Mouse (Mus musculus) gastrocnemius, adult 2 months (tissue): ENCODE measurements around the gene 1110051M20Rik. TPM values are rescaled to one million over a fixed set of nuclear protein-coding genes. Genes with fewer than 3 reads are reported as not detected.

Source experiments
- DNase-seq: peaks from one replicate; pipeline ENCODE4 v3.0.0; 2022
- H3K27ac ChIP-seq: fragments of 200-600 bp; 2 replicates; pipeline ENCODE4 v1.8.1; 2022; ENCODE audit warnings: mild to moderate bottlenecking
- H3K4me3 ChIP-seq: fragments of 200-600 bp; 2 replicates; pipeline ENCODE4 v1.8.1; 2022; ENCODE audit warnings: mild to moderate bottlenecking, moderate library complexity
- CTCF ChIP-seq: fragments of 200-600 bp; IDR thresholded peaks from 2 replicates; pipeline ENCODE4 v1.8.1; 2022; ENCODE audit warnings: antibody characterized with exemption, mild to moderate bottlenecking, moderate library complexity
- intact Hi-C: fragments of 180-260 bp; cut with DNase I; formaldehyde crosslinking; loops from one replicate; pipeline ENCODE4 v1.15.1; 2025
- total RNA-seq, 2 experiments: library from RNA; stranded (reverse); gene quantifications; 2 replicates each; pipeline ENCODE4 v1.2.3; 2021

The 1110051M20Rik gene
- total RNA-seq, 2 experiments from 2014 or later: 13.4 to 20.0 TPM

DNA sequence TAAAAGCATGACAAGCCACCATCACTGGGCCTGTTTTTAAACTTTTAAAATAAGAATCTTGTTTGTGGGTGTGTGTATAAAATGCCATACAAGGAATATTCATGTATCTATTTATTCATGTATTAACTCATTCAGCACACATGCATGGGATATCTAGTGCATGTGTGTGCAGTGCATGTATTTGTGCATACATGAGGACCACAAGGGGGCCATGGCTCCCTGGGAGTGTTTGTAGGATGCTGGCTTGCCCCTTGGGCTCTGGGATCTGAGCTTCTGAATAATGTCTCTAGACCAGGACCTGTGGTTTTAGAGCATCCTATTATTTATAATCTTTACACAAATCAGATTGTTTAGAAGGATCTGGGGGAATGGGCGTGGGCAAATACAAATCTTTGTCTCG lies 143.7 kb downstream of the 1110051M20Rik start:
- Histone ChIP-seq H3K27ac (no peak overlapping the region), H3K4me3 (no peak overlapping the region)
- no peak for DNase-seq
- intact Hi-C loops: no loop called here
- peak; percentile 26; the same call in 1 of the 2 replicates for TF ChIP-seq CTCF

DNA sequence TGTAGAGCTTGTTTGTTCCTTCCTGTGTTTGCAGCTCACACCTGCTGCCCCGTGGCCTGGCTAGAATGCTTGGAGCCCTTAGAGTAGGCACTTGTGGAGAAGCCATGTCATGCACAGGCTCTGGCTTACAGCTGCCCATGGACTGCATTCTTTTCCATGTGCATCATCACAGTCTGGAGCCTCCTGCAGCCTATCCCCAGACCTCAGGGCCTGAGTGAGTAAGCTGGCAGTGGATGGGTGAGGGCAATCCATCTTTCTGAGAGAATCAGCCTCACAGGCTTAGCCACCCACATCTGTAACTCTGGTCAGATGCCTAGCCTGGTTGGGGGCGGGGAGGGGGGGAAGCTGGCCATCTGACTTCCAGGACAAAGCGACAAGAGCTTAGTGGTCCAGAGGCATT lies 145.3 kb downstream of the 1110051M20Rik start:
- Histone ChIP-seq H3K4me3 (no peak overlapping the region), H3K27ac (peak overlapping the region; percentile 28; the same call in 1 of the 2 replicates)
- TF ChIP-seq CTCF: no peak
- intact Hi-C loops: no loop called here
- DNase-seq: peak; percentile 35

DNA sequence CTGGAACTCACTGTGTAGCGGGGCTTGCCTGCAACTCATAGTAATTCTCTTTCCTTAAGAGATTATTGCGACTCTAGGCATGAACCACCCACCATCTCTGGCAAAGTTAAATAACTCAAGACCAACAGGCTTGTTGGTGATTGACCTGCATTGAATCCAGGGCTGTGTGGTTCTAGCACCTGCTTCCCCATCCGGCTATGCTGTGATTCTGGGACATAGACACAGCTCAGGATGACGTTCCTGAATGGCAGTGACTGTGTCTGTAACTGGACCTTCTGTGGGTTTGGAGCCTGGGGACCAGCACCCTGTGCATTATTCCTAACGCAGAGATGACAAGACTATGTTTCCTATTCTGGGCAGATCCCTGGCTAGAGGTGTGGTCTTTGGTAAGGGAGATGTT lies 148.6 kb downstream of the 1110051M20Rik start:
- Histone ChIP-seq H3K4me3 (no peak overlapping the region), H3K27ac (no peak overlapping the region)
- TF ChIP-seq CTCF: no peak
- no peak for DNase-seq
- intact Hi-C loops: no loop called here

DNA sequence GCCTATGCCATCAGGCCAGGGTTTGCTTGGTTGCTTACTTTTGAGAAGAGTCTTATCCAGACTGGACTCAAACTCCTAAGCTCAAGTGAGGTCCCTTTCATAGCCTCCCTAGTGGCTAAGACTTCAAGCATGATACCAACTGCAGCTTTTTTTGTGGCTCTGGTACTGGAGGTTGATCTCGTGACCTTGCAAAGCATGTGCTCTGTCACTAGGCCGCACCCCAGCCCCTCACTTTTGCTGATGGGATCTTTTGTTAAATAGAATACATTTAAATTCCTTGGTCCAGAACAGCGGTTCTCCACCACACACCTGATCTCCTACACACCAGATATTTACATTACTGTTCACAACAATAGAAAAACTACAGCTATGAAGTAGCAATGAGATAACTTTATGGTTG lies 150.3 kb downstream of the 1110051M20Rik start:
- intact Hi-C loops: no loop called here
- TF ChIP-seq CTCF: no peak

DNA sequence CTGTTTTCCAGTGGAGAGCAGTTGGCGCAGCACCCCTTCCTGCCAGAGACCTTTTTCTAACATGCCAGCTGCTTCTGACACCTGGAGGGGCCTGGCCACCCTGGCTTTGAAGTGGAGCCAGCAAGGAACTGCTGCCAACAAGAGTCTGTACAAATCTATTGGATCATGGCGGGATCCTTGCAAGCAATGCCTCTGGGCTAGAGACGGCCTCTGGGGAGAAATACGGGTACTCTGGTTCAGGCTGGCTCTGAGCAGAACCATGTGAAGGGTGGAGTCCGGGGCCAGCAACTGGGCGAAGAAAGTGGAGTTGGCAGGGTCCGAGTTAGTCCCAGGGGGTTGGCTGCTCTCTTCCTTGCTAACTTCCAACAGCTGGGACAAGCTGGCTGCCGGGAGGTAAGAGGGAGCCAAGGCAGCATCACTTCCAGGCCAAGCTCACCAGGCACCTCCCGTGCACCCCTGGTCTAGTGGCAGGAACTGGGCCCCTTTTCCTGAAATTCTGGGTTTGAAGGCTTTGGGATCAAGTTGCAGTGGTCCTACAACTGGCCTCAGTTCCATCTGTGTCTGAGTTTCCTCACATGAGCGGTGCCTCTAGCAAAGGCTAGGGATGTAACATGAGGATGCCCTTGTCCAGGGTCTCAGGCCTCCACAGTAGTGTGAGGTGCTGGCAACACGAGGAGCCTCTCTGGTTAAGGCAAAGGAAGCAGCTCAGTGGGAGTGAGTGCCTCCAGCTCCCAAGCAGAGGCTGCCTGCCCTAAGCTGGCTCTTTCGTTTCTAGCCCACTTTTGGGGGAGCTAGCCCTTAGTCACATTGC lies 153.1 kb downstream of the 1110051M20Rik start:
- peak; percentile 84 for DNase-seq
- no peak for TF ChIP-seq CTCF
- H3K4me3 ChIP-seq: peak overlapping the region; percentile 26
- H3K27ac ChIP-seq: peak overlapping the region; percentile 51
- intact Hi-C loops: no loop called here

More for the DNA sequence above, 150.3 kb downstream of the 1110051M20Rik start:
- DNase-seq: no peak
- no peak overlapping the region for H3K4me3 ChIP-seq
- no peak overlapping the region for H3K27ac ChIP-seq

DNA sequence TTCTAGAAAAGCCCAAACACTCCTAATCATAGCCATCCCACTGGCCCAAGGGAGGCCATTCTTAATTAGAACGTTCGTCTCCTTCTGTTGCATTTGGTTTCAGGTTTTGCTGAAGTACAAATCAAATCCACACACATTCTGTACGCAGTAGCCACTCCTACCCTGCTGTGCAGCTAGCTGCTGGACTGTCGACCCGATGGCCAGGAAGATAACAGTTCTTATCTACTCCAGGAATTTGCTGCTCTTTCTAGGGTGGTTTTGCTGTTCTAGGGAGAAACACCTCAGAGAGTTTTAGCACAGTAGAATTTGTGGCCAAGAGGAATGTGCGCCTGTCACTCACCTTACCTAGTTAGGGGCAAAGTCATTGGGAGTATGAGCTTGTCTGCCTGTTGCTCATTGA lies 156.9 kb downstream of the 1110051M20Rik start:
- H3K27ac ChIP-seq: no peak overlapping the region
- TF ChIP-seq CTCF: no peak
- intact Hi-C loops: loop anchor here (5.0 kb wide), 1 partner anchor 175 kb away; no protein-coding TSS in a partner anchor
- H3K4me3 ChIP-seq: no peak overlapping the region
- DNase-seq: no peak

DNA sequence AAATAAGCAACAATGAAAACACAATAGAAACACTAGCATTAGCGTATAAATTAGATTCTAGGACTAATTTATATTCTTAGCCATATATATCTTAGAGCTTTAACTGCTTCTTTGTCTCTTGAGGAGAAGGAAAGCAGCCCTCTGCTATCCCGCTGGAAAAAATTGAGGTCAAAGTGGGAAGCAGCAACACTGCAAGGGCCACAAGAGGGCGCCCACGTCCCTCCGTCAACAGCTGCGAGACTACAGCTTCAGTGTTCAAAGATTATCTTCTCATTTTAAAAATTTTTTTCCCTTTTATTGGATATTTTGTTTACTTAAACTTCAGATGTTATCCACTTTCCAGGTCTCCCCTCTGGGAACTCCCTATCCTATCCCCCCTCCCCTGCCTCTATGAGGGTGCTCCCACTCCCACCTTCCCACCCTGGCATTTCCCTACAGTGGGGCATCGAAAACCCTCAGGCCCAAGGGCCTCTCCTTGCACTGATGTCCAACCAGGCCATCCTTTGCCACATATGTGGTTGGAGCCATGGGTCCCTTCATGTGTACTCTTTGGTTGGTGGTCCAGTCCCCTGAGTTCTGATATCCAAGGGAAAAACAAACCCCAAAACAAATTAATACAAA lies 158.5 kb downstream of the 1110051M20Rik start:
- Histone ChIP-seq H3K27ac (peak overlapping the region; percentile 55), H3K4me3 (no peak overlapping the region)
- intact Hi-C loops: loop anchor here (1.0 to 5.0 kb wide), 2 partner anchors 176 to 195 kb away; no protein-coding TSS in a partner anchor
- peak; percentile 98 for TF ChIP-seq CTCF
- peak; percentile 88 for DNase-seq

DNA sequence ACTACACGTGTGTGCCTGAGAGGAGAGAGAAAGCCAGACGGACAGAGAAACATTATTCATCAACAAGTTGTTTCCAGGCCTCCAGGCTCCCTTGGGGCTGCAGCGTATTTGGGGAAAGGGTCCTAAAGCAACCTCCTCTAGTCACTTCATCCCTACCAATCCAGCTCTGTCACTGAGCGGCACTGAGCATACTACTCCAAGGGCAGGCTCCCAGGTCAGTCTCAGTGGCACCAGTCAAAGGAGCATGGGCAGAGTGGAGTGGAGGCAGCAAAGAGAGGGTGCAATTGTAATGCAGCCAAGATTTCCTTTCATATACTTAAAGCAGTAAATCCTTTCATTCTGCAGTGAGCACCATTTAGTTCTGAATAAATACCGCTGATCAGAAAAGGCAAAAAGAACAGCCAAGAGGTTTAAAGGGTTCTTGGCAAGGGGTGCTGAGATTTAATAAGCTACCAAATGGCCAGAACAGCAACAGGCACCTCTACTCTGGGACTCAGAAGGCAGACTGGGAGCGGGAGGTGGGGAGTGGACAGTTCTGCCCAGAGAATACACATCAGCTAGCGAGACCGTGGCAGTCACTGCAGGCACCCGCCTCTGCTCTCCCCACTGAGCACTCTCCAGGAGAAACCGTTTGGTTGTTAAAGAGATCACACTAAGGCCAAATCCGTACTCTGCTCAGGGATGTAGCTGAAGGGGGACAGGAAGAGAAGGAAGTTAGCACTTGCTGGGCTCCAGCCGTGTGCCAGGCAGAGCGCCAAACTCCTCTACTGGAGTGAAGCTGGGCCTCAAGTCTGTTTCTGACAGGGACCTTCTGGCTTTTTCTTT lies 159.9 kb downstream of the 1110051M20Rik start:
- H3K27ac ChIP-seq: peak overlapping the region; percentile 46
- intact Hi-C loops: loop anchor here (5.0 kb wide), 1 partner anchor 178 kb away; no protein-coding TSS in a partner anchor
- no peak overlapping the region for H3K4me3 ChIP-seq
- no peak for TF ChIP-seq CTCF
- peak; percentile 64 for DNase-seq

DNA sequence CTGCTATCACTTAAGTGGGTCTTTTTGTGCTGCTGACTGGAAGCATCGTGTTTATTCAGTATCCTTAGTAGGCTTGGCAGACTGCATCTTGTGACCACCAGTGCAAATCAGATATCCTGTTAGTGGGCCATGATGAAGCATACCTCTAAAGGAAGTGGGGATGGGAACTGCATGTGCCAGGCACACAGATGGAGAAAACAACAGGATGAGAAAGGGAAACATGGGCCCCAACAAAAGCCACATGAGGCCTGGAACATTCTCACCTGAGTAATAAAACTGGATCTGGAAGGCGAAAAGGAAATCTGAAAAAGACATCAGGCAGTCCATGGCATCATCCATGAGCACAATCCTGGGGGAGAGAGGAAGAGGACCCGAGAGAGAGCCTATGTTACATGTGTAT lies 160.5 kb downstream of the 1110051M20Rik start:
- peak overlapping the region; percentile 46 for H3K27ac ChIP-seq
- no peak for TF ChIP-seq CTCF
- DNase-seq: no peak
- no peak overlapping the region for H3K4me3 ChIP-seq
- intact Hi-C loops: no loop called here

DNA sequence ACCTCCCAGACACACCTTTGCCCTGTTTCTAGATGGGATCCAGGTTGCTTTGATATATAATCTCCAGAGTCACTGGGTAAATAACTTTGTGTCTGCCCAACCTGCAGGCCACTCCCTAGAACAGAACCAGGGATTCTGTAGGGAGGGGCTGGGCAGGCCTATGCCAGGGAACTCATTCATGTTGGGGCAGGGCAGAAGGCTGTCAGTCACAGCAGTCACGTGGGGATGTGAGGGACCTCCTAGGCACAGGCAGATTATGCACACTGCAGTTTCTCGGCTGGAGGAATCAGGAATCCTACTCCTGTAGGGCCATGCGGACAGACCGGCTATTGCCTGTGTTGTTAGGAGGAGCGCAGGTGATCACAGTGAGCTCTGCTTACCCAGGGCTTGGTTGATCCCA lies 163.1 kb downstream of the 1110051M20Rik start:
- DNase-seq: no peak
- H3K27ac ChIP-seq: no peak overlapping the region

DNA sequence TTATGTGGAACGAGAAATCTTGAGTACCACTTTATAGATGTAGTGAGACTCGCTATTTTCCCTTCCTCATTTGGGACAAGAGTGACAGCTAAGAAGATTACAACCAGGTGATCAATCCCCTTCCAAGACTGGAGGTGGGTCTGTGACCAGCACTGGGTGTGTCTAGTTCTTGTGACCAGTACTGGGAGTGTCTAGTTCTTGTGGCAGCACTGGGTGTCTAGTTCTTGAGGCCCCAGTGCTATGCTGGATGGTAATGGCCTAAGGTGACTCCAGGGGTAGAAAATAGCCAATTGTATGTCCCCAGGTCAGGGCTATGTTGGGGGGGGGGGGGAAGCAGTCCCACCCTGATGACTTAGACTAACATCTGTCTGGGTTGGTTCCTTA lies 165.1 kb downstream of the 1110051M20Rik start:
- DNase-seq: no peak
- intact Hi-C loops: no loop called here
- no peak for TF ChIP-seq CTCF
- Histone ChIP-seq H3K27ac (no peak overlapping the region), H3K4me3 (no peak overlapping the region)

More for the DNA sequence above, 163.1 kb downstream of the 1110051M20Rik start:
- H3K4me3 ChIP-seq: no peak overlapping the region
- intact Hi-C loops: no loop called here
- TF ChIP-seq CTCF: no peak

DNA sequence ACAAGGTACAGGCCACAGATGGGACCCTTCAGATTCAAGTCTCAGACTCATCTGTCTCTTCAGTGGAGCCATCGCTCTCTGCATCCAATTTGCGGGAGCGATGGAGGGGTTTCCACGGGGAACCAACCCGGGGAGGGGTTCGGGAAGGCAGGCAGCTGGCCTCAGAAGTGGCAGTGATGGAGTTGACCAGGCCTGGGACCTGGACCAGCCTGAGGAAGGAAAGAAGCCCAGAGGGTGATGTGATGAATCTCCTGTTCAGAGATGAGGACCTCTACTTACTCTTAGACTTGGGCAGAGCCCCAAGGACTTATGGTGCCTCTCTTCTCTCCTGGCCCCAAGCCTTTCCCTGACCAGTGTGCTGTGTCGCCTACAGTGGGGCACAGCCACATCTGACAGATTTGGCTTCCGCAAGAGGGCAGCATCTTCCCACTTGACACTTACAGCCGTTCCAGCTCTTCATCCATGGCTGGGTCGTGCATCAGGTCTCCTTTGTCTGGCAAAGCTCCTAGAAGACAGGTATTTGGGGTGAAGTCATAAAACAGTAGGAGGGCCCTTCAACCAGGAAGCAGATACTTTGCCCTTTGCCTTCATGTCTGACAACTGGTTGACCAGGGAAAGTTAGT lies 165.6 kb downstream of the 1110051M20Rik start:
- Histone ChIP-seq H3K4me3 (no peak overlapping the region), H3K27ac (no peak overlapping the region)
- peak; percentile 67 for TF ChIP-seq CTCF
- peak; percentile 72 for DNase-seq
- intact Hi-C loops: no loop called here
